Mouse (Mus musculus) brain, embryonic 14.5 days (tissue): ENCODE data around the gene 1110051M20Rik. TPM values are rescaled to one million over a fixed set of nuclear protein-coding genes. Genes with fewer than 3 reads are reported as not detected.

Source experiments
- DNase-seq: peaks from one replicate; pipeline ENCODE4 v3.0.0-alpha.2; 2011; ENCODE audit warnings: low read depth
- CTCF ChIP-seq: fragments of 200-500 bp; IDR thresholded peaks from 2 replicates; pipeline ENCODE4 v1.5.1; 2012; ENCODE audit warnings: inconsistent platforms, mild to moderate bottlenecking, moderate library complexity, borderline replicate concordance; ENCODE audit not compliant: insufficient read depth, insufficient read length; ENCODE audit errors: extremely low read depth
- POLR2A ChIP-seq: fragments of 200-500 bp; IDR thresholded peaks from 2 replicates; pipeline ENCODE4 v1.6.1; 2012; ENCODE audit warnings: mild to moderate bottlenecking, inconsistent platforms, borderline replicate concordance; ENCODE audit not compliant: poor library complexity, insufficient read depth, insufficient read length, severe bottlenecking; ENCODE audit errors: extremely low read depth
- polyA plus RNA-seq: library from polyadenylated mRNA; depleted of rRNA; stranded (reverse); fragments of >200 nt; gene quantifications from 2 replicates; pipeline ENCODE4 v1.2.3, GENCODE M21; 2012

1110051M20Rik gene
- polyA plus RNA-seq, 1 experiment: 86.3 TPM

- peak; percentile 59 for DNase-seq
Observed at GRCm38 (mm10) chr2:91361068-91361528, 83.4 kb downstream of the 1110051M20Rik start.

GRCm38 (mm10) chr2:91355767-91356166 is 88.7 kb downstream of the 1110051M20Rik start:
- TF ChIP-seq CTCF (no peak), POLR2A (no peak)
- no peak for DNase-seq

More at GRCm38 (mm10) chr2:91361068-91361528, 83.4 kb downstream of the 1110051M20Rik start:
- no peak for TF ChIP-seq CTCF
- TF ChIP-seq POLR2A: no peak

- DNase-seq: no peak
- no peak for TF ChIP-seq POLR2A
- TF ChIP-seq CTCF: no peak
Observed at GRCm38 (mm10) chr2:91354727-91355403, 89.6 kb downstream of the 1110051M20Rik start.

- TF ChIP-seq POLR2A (no peak), CTCF (no peak)
Observed at GRCm38 (mm10) chr2:91353854-91354253, 90.7 kb downstream of the 1110051M20Rik start.

GRCm38 (mm10) chr2:91351841-91352240 is 92.7 kb downstream of the 1110051M20Rik start:
- TF ChIP-seq CTCF (no peak), POLR2A (no peak)
- DNase-seq: no peak

More at GRCm38 (mm10) chr2:91353854-91354253, 90.7 kb downstream of the 1110051M20Rik start:
- DNase-seq: no peak

GRCm38 (mm10) chr2:91349974-91350457 is 94.5 kb downstream of the 1110051M20Rik start:
- no peak for DNase-seq
- no peak for TF ChIP-seq CTCF
- TF ChIP-seq POLR2A: no peak

GRCm38 (mm10) chr2:91348936-91349335 is 95.6 kb downstream of the 1110051M20Rik start:
- DNase-seq: peak; percentile 15
- TF ChIP-seq POLR2A: no peak
- TF ChIP-seq CTCF: no peak

GRCm38 (mm10) chr2:91345644-91346043 is 98.9 kb downstream of the 1110051M20Rik start:
- DNase-seq: no peak
- TF ChIP-seq POLR2A (no peak), CTCF (no peak)

GRCm38 (mm10) chr2:91339591-91339990 is 104.9 kb downstream of the 1110051M20Rik start:
- no peak for TF ChIP-seq CTCF
- no peak for TF ChIP-seq POLR2A

GRCm38 (mm10) chr2:91335128-91335527 is 109.4 kb downstream of the 1110051M20Rik start:
- DNase-seq: no peak
- no peak for TF ChIP-seq POLR2A

More at GRCm38 (mm10) chr2:91339591-91339990, 104.9 kb downstream of the 1110051M20Rik start:
- no peak for DNase-seq

GRCm38 (mm10) chr2:91331051-91331843 is 113.3 kb downstream of the 1110051M20Rik start:
- TF ChIP-seq POLR2A (no peak), CTCF (no peak)
- DNase-seq: no peak
